8 mouse cellular contexts compared by ENCODE assay signal in the genomic region with DNA sequence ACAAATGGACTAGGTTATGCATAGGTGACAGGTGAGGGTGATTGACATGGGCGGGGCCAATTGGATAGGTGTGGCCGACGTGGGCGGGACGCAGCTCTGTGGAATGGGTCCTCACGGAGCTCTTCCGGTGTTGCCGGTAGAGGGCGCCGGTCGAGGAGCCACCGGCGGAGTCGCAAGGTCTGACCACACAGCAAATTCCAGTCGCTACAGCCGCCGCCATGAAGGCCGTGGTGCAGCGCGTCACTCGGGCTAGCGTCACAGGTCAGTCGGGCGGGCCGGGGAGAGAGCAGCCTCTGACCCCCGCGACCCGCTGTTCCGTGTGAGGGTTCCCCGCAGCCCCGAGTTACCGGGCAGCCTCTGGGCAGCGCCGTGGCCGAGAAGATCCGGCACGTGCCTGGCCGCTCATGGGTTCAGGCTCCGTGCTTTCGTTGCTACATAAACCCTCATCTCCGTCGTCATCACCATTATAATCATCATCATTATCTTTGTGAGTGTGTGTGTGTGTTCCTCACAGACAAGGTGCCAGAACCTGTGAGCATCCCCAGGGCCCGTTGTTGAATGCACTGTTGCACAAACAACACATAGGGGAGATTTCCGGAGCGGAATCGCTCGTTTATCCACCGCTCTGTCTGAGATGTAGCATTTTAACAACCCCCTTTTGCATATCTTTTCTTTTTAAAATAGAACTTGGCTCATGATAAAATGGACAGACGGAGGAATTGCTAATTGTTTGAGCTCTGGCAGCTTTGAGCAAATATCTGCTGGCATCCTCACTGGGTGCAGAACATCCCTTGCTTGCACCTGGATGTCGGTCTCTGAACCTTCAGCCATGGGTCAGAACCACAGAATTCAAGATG. TPM values are rescaled to one million over a fixed set of nuclear protein-coding genes. Genes with fewer than 3 reads are reported as not detected.
A peak's percentile ranks its signal among the peaks of the same experiment; 100 is the strongest.
DNase-seq lines count a peak whose midpoint lies in the region; ATAC-seq and TF ChIP-seq lines count a peak whose summit lies in the region.

Gene Dtd1 (plus strand): TSS at position 67 of the 857 bp plus-strand sequence.

- TF ChIP-seq RAD21 in MEL (IDR thresholded peaks at IDR 0.05; ENCODE audit: low read depth, low read length), result no peak; the same call in 1 of the 2 replicates

- H3K4me2 ChIP-seq in forebrain, postnatal 0 days (ENCODE audit: low read depth), result peak within 1 kb of the TSS; percentile 71
- H3K4me2 ChIP-seq in lung, embryonic 16.5 days (ENCODE audit: low read depth, low read length), result peak within 1 kb of the TSS; percentile 74

- TF ChIP-seq CTCF in MEL (IDR thresholded peaks at IDR 0.05 in 2 of 3, conservative IDR thresholded peaks at IDR 0.05 in 1 of 3; ENCODE audit: control insufficient read depth in 1 of 3, insufficient read depth in 1 of 3, low read depth in 2 of 3, low read length in 3 of 3, poor library complexity in 1 of 3, severe bottlenecking in 1 of 3), result peak; percentile 51 to 85 (median 73); a peak in 5 of 6 replicates
- TF ChIP-seq CTCF in cerebellum, adult 2 months (IDR thresholded peaks at IDR 0.05; ENCODE audit: borderline replicate concordance, insufficient read depth, low read depth, low read length), result peak; percentile 73
- TF ChIP-seq CTCF in forebrain, postnatal 0 days (IDR thresholded peaks at IDR 0.05; ENCODE audit: low read depth), result peak; percentile 91

- peaks cover 1% of the 10 kb centered on the region; the same call in 1 of the 2 replicates for H3K79me2 ChIP-seq in MEL (ENCODE audit: control insufficient read depth, insufficient read depth, low read length, poor library complexity)

- H3K9me3 ChIP-seq in MEL (replicated peaks; ENCODE audit: insufficient read depth, low read length), result no peaks in the 10 kb centered on the region
- H3K9me3 ChIP-seq in forebrain, postnatal 0 days (ENCODE audit: low read length), result no peaks in the 10 kb centered on the region
- H3K9me3 ChIP-seq in lung, embryonic 16.5 days (ENCODE audit: control insufficient read depth, low read length), result no peaks in the 10 kb centered on the region

- under 1% methylated on average over 50 of the region's 50 CpGs for WGBS in cerebellum, adult 2 months
- 1% methylated on average over 50 of the region's 50 CpGs for WGBS in forebrain, postnatal 0 days
- WGBS in lung, embryonic 16.5 days, result 2% methylated on average over 50 of the region's 50 CpGs

- ATAC-seq in forebrain, postnatal 0 days, result peak; percentile 92
- ATAC-seq in lung, embryonic 16.5 days (ENCODE audit: low read depth), result peak; percentile 97

- H3K9ac ChIP-seq in MEL (ENCODE audit: control insufficient read depth, low read depth, low read length, poor library complexity, severe bottlenecking), result peak within 1 kb of the TSS; percentile 97
- peak within 1 kb of the TSS; percentile 90 for H3K9ac ChIP-seq in forebrain, postnatal 0 days
- H3K9ac ChIP-seq in lung, embryonic 16.5 days (ENCODE audit: low read length), result peak within 1 kb of the TSS; percentile 81

- peaks cover 0 to 3% of the 10 kb centered on the region in 2 experiments; a peak in 2 of 4 replicates for H3K4me1 ChIP-seq in MEL (ENCODE audit: control insufficient read depth in 1 of 2, insufficient read depth in 2 of 2, low read length in 2 of 2)
- no peaks in the 10 kb centered on the region for H3K4me1 ChIP-seq in cerebellum, adult 2 months (ENCODE audit: control insufficient read depth, insufficient read depth, low read length)
- no peaks in the 10 kb centered on the region; the same call in 1 of the 2 replicates for H3K4me1 ChIP-seq in forebrain, postnatal 0 days (ENCODE audit: insufficient read depth)
- H3K4me1 ChIP-seq in lung, embryonic 16.5 days (replicated peaks; ENCODE audit: control insufficient read depth, insufficient read depth, low read length), result 0 out of 2 replicates have a peak, but pooled peaks cover 3% of the 10 kb centered on the region

- H3K4me3 ChIP-seq in MEL (ENCODE audit: control insufficient read depth in 1 of 2, insufficient read depth in 1 of 2, low read depth in 2 of 2, low read length in 2 of 2), result peak within 1 kb of the TSS; percentile 94 to 95
- H3K4me3 ChIP-seq in cerebellum, adult 2 months (replicated peaks; ENCODE audit: insufficient read depth, low read depth, low read length), result peak within 1 kb of the TSS; percentile 83
- peak within 1 kb of the TSS; percentile 66 for H3K4me3 ChIP-seq in forebrain, postnatal 0 days (ENCODE audit: low read depth, low read length)
- H3K4me3 ChIP-seq in lung, embryonic 16.5 days (ENCODE audit: low read length), result peak within 1 kb of the TSS; percentile 57

- peak; percentile 82 to 84 for TF ChIP-seq POLR2A in MEL (IDR thresholded peaks at IDR 0.05; ENCODE audit: control insufficient read depth in 1 of 2, insufficient read depth in 1 of 2, low read depth in 1 of 2, low read length in 2 of 2, poor library complexity in 1 of 2)
- peak; percentile 85 for TF ChIP-seq POLR2A in cerebellum, adult 2 months (IDR thresholded peaks at IDR 0.05; ENCODE audit: borderline replicate concordance, insufficient read depth, low read length)

- 0 out of 4 replicates have a peak, but pooled peaks of 1 of the 2 experiments have one; percentile 17 for TF ChIP-seq EP300 in MEL (IDR thresholded peaks at IDR 0.05; ENCODE audit: low read depth in 1 of 2, low read length in 2 of 2)

- peaks cover 0 to 5% of the 10 kb centered on the region in 2 experiments; a peak in 2 of 4 replicates for H3K36me3 ChIP-seq in MEL (ENCODE audit: control insufficient read depth in 1 of 2, insufficient read depth in 2 of 2, low read length in 2 of 2)
- no peaks in the 10 kb centered on the region for H3K36me3 ChIP-seq in forebrain, postnatal 0 days (ENCODE audit: insufficient read depth)
- H3K36me3 ChIP-seq in lung, embryonic 16.5 days (ENCODE audit: control insufficient read depth, insufficient read depth, low read length), result no peaks in the 10 kb centered on the region

- DNase-seq in MEL (ENCODE audit: low read depth, low spot score), result peak; percentile 91
- peak; percentile 93 to 94 for DNase-seq in cerebellum, adult 2 months
- DNase-seq in forebrain, postnatal 0 days, result peak; percentile 86
- peak; percentile 88 for DNase-seq in heart, postnatal 4 days
- DNase-seq in layer of hippocampus, adult 9-10 months (ENCODE audit: low spot score), result peak; percentile 68
- peak; percentile 68 for DNase-seq in ovary, postnatal 10 days (ENCODE audit: low spot score)
- peak; percentile 62 to 84 for DNase-seq in thymus, postnatal 10 days (ENCODE audit: low spot score in 2 of 2)

- no peaks in the 10 kb centered on the region for H3K27me3 ChIP-seq in MEL (ENCODE audit: control insufficient read depth in 1 of 2, insufficient read depth in 2 of 2, low read length in 2 of 2)
- H3K27me3 ChIP-seq in cerebellum, adult 2 months (ENCODE audit: control insufficient read depth, insufficient read depth, low read length), result no peaks in the 10 kb centered on the region
- H3K27me3 ChIP-seq in forebrain, postnatal 0 days (ENCODE audit: insufficient read depth, low read length), result no peaks in the 10 kb centered on the region
- no peaks in the 10 kb centered on the region for H3K27me3 ChIP-seq in lung, embryonic 16.5 days (ENCODE audit: control insufficient read depth, insufficient read depth, low read depth, low read length)

- peak within 1 kb of the TSS; percentile 58 for H3K27ac ChIP-seq in MEL (ENCODE audit: control insufficient read depth, low read depth, low read length)
- H3K27ac ChIP-seq in cerebellum, adult 2 months (ENCODE audit: insufficient read depth, low read length), result peak within 1 kb of the TSS; percentile 84
- peak within 1 kb of the TSS; percentile 91 for H3K27ac ChIP-seq in forebrain, postnatal 0 days (ENCODE audit: low read depth, low read length)
- no peak within 1 kb of the TSS for H3K27ac ChIP-seq in lung, embryonic 16.5 days (ENCODE audit: low read length)

TF ChIP-seq in MEL, 35 proteins besides CTCF, POLR2A, EP300 and RAD21 (continues in another document):
- TF ChIP-seq ELF1 (IDR thresholded peaks at IDR 0.05; ENCODE audit: low read depth, low read length) (peak; percentile 75), USF1 (IDR thresholded peaks at IDR 0.05; ENCODE audit: low read depth, low read length) (peak; percentile 56), TCF12 (IDR thresholded peaks at IDR 0.05; ENCODE audit: low read depth, low read length) (peak; percentile 25; the same call in 1 of the 2 replicates), HCFC1 (IDR thresholded peaks at IDR 0.05; ENCODE audit: low read depth, low read length) (peak; percentile 69), KAT2A (conservative IDR thresholded peaks at IDR 0.05; ENCODE audit: low read depth, low read length) (no peak), MXI1 (IDR thresholded peaks at IDR 0.05; ENCODE audit: low read depth, low read length) (peak; percentile 80; the same call in 1 of the 2 replicates), TAL1 (IDR thresholded peaks at IDR 0.05; ENCODE audit: low read length) (no peak), BHLHE40 (IDR thresholded peaks at IDR 0.05; ENCODE audit: borderline replicate concordance, low read depth, low read length) (peak; percentile 93), NELFE (IDR thresholded peaks at IDR 0.05; ENCODE audit: low read depth, low read length) (peak; percentile 75), ZMIZ1 (IDR thresholded peaks at IDR 0.05; ENCODE audit: low read depth, low read length) (peak; percentile 71; the same call in 1 of the 2 replicates), MAX (IDR thresholded peaks at IDR 0.05; ENCODE audit: low read length) (peak; percentile 81), MEF2A (IDR thresholded peaks at IDR 0.05; ENCODE audit: extremely low read depth, insufficient replicate concordance, low read depth, low read length, poor library complexity, severe bottlenecking) (no peak), SMC3 (IDR thresholded peaks at IDR 0.05; ENCODE audit: low read depth, low read length) (peak; percentile 31; the same call in 1 of the 2 replicates), TBP (IDR thresholded peaks at IDR 0.05; ENCODE audit: low read depth, low read length) (peak; percentile 42; the same call in 1 of the 2 replicates), ZKSCAN1 (IDR thresholded peaks at IDR 0.05; ENCODE audit: low read depth, low read length) (no peak), NRF1 (IDR thresholded peaks at IDR 0.05; ENCODE audit: insufficient read depth, low read depth, low read length, poor library complexity, severe bottlenecking) (0 out of 2 replicates have a peak, but pooled peaks have one; percentile 7), POLR2AphosphoS2 (IDR thresholded peaks at IDR 0.05; ENCODE audit: low read length) (peak; percentile 57; the same call in 1 of the 2 replicates)

RNA-seq across cellular contexts. Expression of gene Dtd1, which starts in this region (rescaled TPM):
- total RNA-seq in MEL (2012; rRNA removed), result 28.8 and 32.5 TPM in 2 replicates
- polyA plus RNA-seq in MEL (2012; ENCODE audit: insufficient read depth in 1 of 2, insufficient read length in 2 of 2, low read depth in 1 of 2, low replicate concordance in 2 of 2, missing spikeins in 1 of 2), result 10 to 100 TPM in 1 of 2 experiments, not detected in 1; 36.0 TPM
- 74.5 and 75.3 TPM in 2 replicates for polyA plus RNA-seq in cerebellum, adult 2 months (2012; rRNA removed)
- total RNA-seq in forebrain, postnatal 0 days (2014; rRNA removed), result 87.4 and 98.2 TPM in 2 replicates
- 136 and 161 TPM in 2 replicates for polyA plus RNA-seq in forebrain, postnatal 0 days (2015; fragmentation: Nextera tagmentation; extraction: Ambion mirVana)
- total RNA-seq in heart, postnatal 4 days (2021), result 10 to 100 TPM; 12.4 to 13.3 TPM
- 38.1 and 42.0 TPM in 2 replicates for polyA plus RNA-seq in lung, embryonic 16.5 days (2015; fragmentation: Nextera tagmentation; extraction: Ambion mirVana)
